Mouse (Mus musculus): ENCODE data around the gene Fbxw8. TPM values are rescaled to one million over a fixed set of nuclear protein-coding genes. Genes with fewer than 3 reads are reported as not detected.

The Fbxw8 gene
- 1.3 TPM for polyA plus RNA-seq (2014; fragmentation: Illumina TruSeq; extraction: RNeasy Lipid Tissue Mini Kit (QIAGEN cat#74804))

DNA sequence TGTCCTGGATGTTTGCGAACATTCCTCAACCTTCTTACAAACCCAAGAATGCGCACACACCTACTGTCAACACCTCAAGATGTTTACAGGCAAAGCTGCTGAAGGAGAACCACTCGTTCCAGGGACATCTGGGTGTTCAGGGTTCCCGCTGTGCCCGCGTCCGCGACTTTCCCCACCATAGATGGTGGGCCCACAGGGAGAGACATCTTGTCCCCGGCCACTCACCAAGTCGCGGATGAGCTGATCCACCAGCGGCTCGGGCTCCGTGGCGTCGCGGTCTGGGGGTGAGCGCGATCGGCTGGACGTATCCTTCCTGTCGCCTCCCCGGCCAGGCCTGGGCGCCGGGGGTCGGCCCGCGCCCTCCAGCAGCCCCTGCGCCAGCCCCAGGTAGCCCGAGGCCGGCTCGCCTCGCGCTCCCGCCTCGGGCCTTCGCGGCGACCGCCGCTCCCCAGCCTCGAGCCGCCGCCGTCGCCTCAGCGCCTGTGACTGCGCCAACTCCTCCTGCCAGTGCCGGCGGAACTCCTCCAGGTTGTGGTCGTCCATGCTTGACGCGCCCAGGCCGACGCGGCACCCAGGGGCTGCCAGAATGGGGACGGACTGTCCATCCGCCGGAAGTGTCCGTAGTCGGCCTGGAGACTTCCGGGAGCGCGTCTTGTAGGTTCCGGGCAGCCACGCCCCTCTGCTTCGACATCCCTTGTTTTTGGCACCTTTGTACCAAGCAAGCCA is at the start of gene Fbxw8:
TSS of gene Fbxw8 (minus strand) at position 626 of the 726 bp plus-strand sequence.

DNA sequence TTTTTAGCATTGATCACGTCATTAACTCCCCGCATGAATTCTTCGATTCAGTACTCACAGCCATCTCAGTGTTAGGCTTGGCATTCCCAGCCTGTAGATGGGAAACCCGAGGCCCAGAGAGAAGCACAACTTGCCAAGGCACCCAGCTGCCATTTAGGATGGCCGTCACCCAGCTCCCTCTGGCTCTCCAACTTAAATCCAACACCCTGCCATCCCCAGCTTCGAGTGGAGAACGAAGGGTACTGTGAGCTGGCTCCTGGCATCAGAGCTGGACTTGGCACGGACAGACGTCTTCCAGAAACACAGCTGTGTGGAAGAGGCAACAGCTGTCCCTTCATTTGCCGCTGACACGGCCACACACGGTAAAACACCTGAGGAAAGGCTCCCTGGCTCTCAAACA is 9.3 kb upstream of the Fbxw8 start, which contains the start of gene Hrk:
TSS of gene Hrk (plus strand) at position 68 of the 400 bp plus-strand sequence.

DNA sequence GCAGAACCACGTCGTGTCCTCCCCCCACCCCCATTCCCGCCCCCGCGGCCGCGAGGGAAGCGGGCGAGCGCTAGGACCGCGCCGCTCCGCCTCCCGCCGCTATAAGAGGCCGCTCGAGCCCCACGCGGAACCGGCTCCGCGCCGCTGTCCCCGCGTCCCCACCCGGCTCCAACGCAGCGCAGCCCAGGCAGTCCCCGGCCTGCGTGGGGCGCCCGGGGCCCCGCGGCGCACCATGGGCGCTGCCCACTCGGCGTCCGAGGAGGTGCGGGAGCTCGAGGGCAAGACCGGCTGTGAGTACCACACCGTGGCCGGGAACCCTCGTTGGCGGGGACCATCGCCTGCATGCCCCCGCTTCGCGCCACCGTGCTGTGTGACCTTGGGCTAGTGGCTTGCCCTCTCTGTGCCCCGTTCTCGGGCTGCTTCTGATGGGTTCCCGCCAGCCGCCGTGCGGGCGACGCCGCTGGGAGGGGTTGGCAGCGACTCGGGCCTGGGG is 127.5 kb downstream of the Fbxw8 start, which contains the start of gene Tesc:
TSS of gene Tesc (plus strand) at position 46 of the 493 bp plus-strand sequence.

Other genes starting within 250 kb of the Fbxw8 start
- 40.3 TPM for gene Fbxo21, start 178.7 kb downstream of the Fbxw8 start, polyA plus RNA-seq (2014; fragmentation: Illumina TruSeq; extraction: RNeasy Lipid Tissue Mini Kit (QIAGEN cat#74804))
- gene Tesc, start 127.7 kb downstream of the Fbxw8 start, polyA plus RNA-seq (2014; fragmentation: Illumina TruSeq; extraction: RNeasy Lipid Tissue Mini Kit (QIAGEN cat#74804)) = not detected
- 0.11 TPM for gene Hrk, start 9.2 kb upstream of the Fbxw8 start, polyA plus RNA-seq (2014; fragmentation: Illumina TruSeq; extraction: RNeasy Lipid Tissue Mini Kit (QIAGEN cat#74804))
- gene Rnft2, start 89.7 kb upstream of the Fbxw8 start, polyA plus RNA-seq (2014; fragmentation: Illumina TruSeq; extraction: RNeasy Lipid Tissue Mini Kit (QIAGEN cat#74804)) = not detected
- 5.1 TPM for gene 2410131K14Rik, start 89.8 kb upstream of the Fbxw8 start, polyA plus RNA-seq (2014; fragmentation: Illumina TruSeq; extraction: RNeasy Lipid Tissue Mini Kit (QIAGEN cat#74804))

Data from ovary, adult 10 weeks (tissue).